Mouse (Mus musculus) heart, adult 2 months (tissue): Measurements from ENCODE around the gene Cacna1c.

Source experiments
- CTCF ChIP-seq: fragments of 200-600 bp; IDR thresholded peaks from 2 replicates; pipeline ENCODE4 v1.8.1; 2022; ENCODE audit warnings: antibody characterized with exemption, mild to moderate bottlenecking, moderate library complexity
- POLR2A ChIP-seq: fragments of 200-500 bp; IDR thresholded peaks from 2 replicates; pipeline ENCODE4 v1.6.1; 2011; ENCODE audit warnings: mild to moderate bottlenecking, low read depth, low read length, control low read depth; ENCODE audit not compliant: insufficient read depth

GRCm38 (mm10) chr6:118678031-118678430, 518.2 kb downstream of the Cacna1c start:
- no peak for TF ChIP-seq CTCF
- TF ChIP-seq POLR2A: no peak
